Mouse (Mus musculus): ENCODE data around the gene Stx11. TPM values are rescaled to one million over a fixed set of nuclear protein-coding genes. Genes with fewer than 3 reads are reported as not detected.

The Stx11 gene
- polyA plus RNA-seq, 1 experiment from 2014 or later, result 1.2 TPM

GRCm38 (mm10) chr10:12911981-12912530 is 52.0 kb downstream of the Stx11 start:
- no peaks in the 10 kb centered on the region for H3K27me3 ChIP-seq (ENCODE audit: control insufficient read depth, insufficient read depth, low read length)
- H3K9me3 ChIP-seq (ENCODE audit: control insufficient read depth, low read length), result no peaks in the 10 kb centered on the region
- H3K27ac ChIP-seq (ENCODE audit: low read depth, low read length), result no peak overlapping the region
- H3K4me2 ChIP-seq (replicated peaks; ENCODE audit: low read depth, low read length), result no peak overlapping the region
- H3K36me3 ChIP-seq (ENCODE audit: control insufficient read depth, insufficient read depth, low read length), result no peaks in the 10 kb centered on the region
- WGBS, result 59% methylated on average over 11 of the region's 11 CpGs
- no peak for ATAC-seq (ENCODE audit: low FRiP score, low TSS enrichment)
- 0 out of 2 replicates have a peak, but pooled peaks cover 3% of the 10 kb centered on the region for H3K4me1 ChIP-seq (ENCODE audit: control insufficient read depth, insufficient read depth, low read length)
- no peak overlapping the region for H3K4me3 ChIP-seq (ENCODE audit: low read length)
- no peak overlapping the region for H3K9ac ChIP-seq (ENCODE audit: low read depth, low read length)

GRCm38 (mm10) chr10:12911451-12911850 is 52.6 kb downstream of the Stx11 start:
- Histone ChIP-seq H3K9ac (ENCODE audit: low read depth, low read length) (no peak overlapping the region), H3K27me3 (ENCODE audit: control insufficient read depth, insufficient read depth, low read length) (no peaks in the 10 kb centered on the region), H3K4me2 (replicated peaks; ENCODE audit: low read depth, low read length) (no peak overlapping the region), H3K4me3 (ENCODE audit: low read length) (no peak overlapping the region), H3K27ac (ENCODE audit: low read depth, low read length) (no peak overlapping the region), H3K9me3 (ENCODE audit: control insufficient read depth, low read length) (no peaks in the 10 kb centered on the region), H3K4me1 (ENCODE audit: control insufficient read depth, insufficient read depth, low read length) (0 out of 2 replicates have a peak, but pooled peaks cover 3% of the 10 kb centered on the region), H3K36me3 (ENCODE audit: control insufficient read depth, insufficient read depth, low read length) (no peaks in the 10 kb centered on the region)
- ATAC-seq (ENCODE audit: low FRiP score, low TSS enrichment), result no peak
- WGBS, result 90% methylated on average over 13 of the region's 13 CpGs

GRCm38 (mm10) chr10:12909891-12910290 is 54.2 kb downstream of the Stx11 start:
- Histone ChIP-seq H3K9ac (ENCODE audit: low read depth, low read length) (no peak overlapping the region), H3K36me3 (ENCODE audit: control insufficient read depth, insufficient read depth, low read length) (no peaks in the 10 kb centered on the region), H3K4me2 (replicated peaks; ENCODE audit: low read depth, low read length) (no peak overlapping the region), H3K4me3 (ENCODE audit: low read length) (no peak overlapping the region), H3K27ac (ENCODE audit: low read depth, low read length) (no peak overlapping the region), H3K9me3 (ENCODE audit: control insufficient read depth, low read length) (no peaks in the 10 kb centered on the region), H3K4me1 (ENCODE audit: control insufficient read depth, insufficient read depth, low read length) (0 out of 2 replicates have a peak, but pooled peaks cover 3% of the 10 kb centered on the region), H3K27me3 (ENCODE audit: control insufficient read depth, insufficient read depth, low read length) (no peaks in the 10 kb centered on the region)
- ATAC-seq (ENCODE audit: low FRiP score, low TSS enrichment), result no peak
- 93% methylated on average over 2 of the region's 2 CpGs for WGBS

- Histone ChIP-seq H3K9ac (ENCODE audit: low read depth, low read length) (no peak overlapping the region), H3K27me3 (ENCODE audit: control insufficient read depth, insufficient read depth, low read length) (no peaks in the 10 kb centered on the region), H3K4me1 (ENCODE audit: control insufficient read depth, insufficient read depth, low read length) (0 out of 2 replicates have a peak, but pooled peaks cover 3% of the 10 kb centered on the region), H3K9me3 (ENCODE audit: control insufficient read depth, low read length) (no peaks in the 10 kb centered on the region), H3K36me3 (ENCODE audit: control insufficient read depth, insufficient read depth, low read length) (no peaks in the 10 kb centered on the region), H3K4me2 (replicated peaks; ENCODE audit: low read depth, low read length) (no peak overlapping the region), H3K4me3 (ENCODE audit: low read length) (no peak overlapping the region), H3K27ac (ENCODE audit: low read depth, low read length) (no peak overlapping the region)
- no peak for ATAC-seq (ENCODE audit: low FRiP score, low TSS enrichment)
- 82% methylated on average over 1 of the region's 1 CpGs for WGBS
Observed at GRCm38 (mm10) chr10:12909179-12909578, 54.9 kb downstream of the Stx11 start.

- peak; percentile 65; the same call in 1 of the 2 replicates for ATAC-seq (ENCODE audit: low FRiP score, low TSS enrichment)
- Histone ChIP-seq H3K36me3 (ENCODE audit: control insufficient read depth, insufficient read depth, low read length) (no peaks in the 10 kb centered on the region), H3K27me3 (ENCODE audit: control insufficient read depth, insufficient read depth, low read length) (no peaks in the 10 kb centered on the region), H3K4me1 (ENCODE audit: control insufficient read depth, insufficient read depth, low read length) (no peaks in the 10 kb centered on the region), H3K9ac (ENCODE audit: low read depth, low read length) (no peak overlapping the region), H3K4me2 (replicated peaks; ENCODE audit: low read depth, low read length) (no peak overlapping the region), H3K9me3 (ENCODE audit: control insufficient read depth, low read length) (no peaks in the 10 kb centered on the region), H3K27ac (ENCODE audit: low read depth, low read length) (no peak overlapping the region), H3K4me3 (ENCODE audit: low read length) (no peak overlapping the region)
- WGBS, result 63% methylated on average over 5 of the region's 5 CpGs
Observed at GRCm38 (mm10) chr10:12904140-12904528, 60.0 kb downstream of the Stx11 start.

GRCm38 (mm10) chr10:12903440-12904139 is 60.5 kb downstream of the Stx11 start:
- Histone ChIP-seq H3K4me3 (ENCODE audit: low read length) (no peak overlapping the region), H3K4me1 (ENCODE audit: control insufficient read depth, insufficient read depth, low read length) (no peaks in the 10 kb centered on the region), H3K36me3 (ENCODE audit: control insufficient read depth, insufficient read depth, low read length) (no peaks in the 10 kb centered on the region), H3K9me3 (ENCODE audit: control insufficient read depth, low read length) (no peaks in the 10 kb centered on the region), H3K9ac (ENCODE audit: low read depth, low read length) (no peak overlapping the region), H3K27me3 (ENCODE audit: control insufficient read depth, insufficient read depth, low read length) (no peaks in the 10 kb centered on the region), H3K4me2 (replicated peaks; ENCODE audit: low read depth, low read length) (no peak overlapping the region), H3K27ac (ENCODE audit: low read depth, low read length) (no peak overlapping the region)
- WGBS, result 83% methylated on average over 5 of the region's 5 CpGs
- peak; percentile 24; the same call in 1 of the 2 replicates for ATAC-seq (ENCODE audit: low FRiP score, low TSS enrichment)

GRCm38 (mm10) chr10:12899901-12900300 is 64.2 kb downstream of the Stx11 start:
- 95% methylated on average over 5 of the region's 5 CpGs for WGBS
- Histone ChIP-seq H3K4me1 (ENCODE audit: control insufficient read depth, insufficient read depth, low read length) (no peaks in the 10 kb centered on the region), H3K9ac (ENCODE audit: low read depth, low read length) (no peak overlapping the region), H3K36me3 (ENCODE audit: control insufficient read depth, insufficient read depth, low read length) (no peaks in the 10 kb centered on the region), H3K4me2 (replicated peaks; ENCODE audit: low read depth, low read length) (no peak overlapping the region), H3K27ac (ENCODE audit: low read depth, low read length) (no peak overlapping the region), H3K27me3 (ENCODE audit: control insufficient read depth, insufficient read depth, low read length) (no peaks in the 10 kb centered on the region), H3K4me3 (ENCODE audit: low read length) (no peak overlapping the region), H3K9me3 (ENCODE audit: control insufficient read depth, low read length) (no peaks in the 10 kb centered on the region)
- ATAC-seq (ENCODE audit: low FRiP score, low TSS enrichment), result no peak

- Histone ChIP-seq H3K4me1 (ENCODE audit: control insufficient read depth, insufficient read depth, low read length) (no peaks in the 10 kb centered on the region), H3K27ac (ENCODE audit: low read depth, low read length) (no peak overlapping the region), H3K4me3 (ENCODE audit: low read length) (no peak overlapping the region), H3K4me2 (replicated peaks; ENCODE audit: low read depth, low read length) (no peak overlapping the region), H3K36me3 (ENCODE audit: control insufficient read depth, insufficient read depth, low read length) (no peaks in the 10 kb centered on the region), H3K9me3 (ENCODE audit: control insufficient read depth, low read length) (no peaks in the 10 kb centered on the region), H3K9ac (ENCODE audit: low read depth, low read length) (no peak overlapping the region), H3K27me3 (ENCODE audit: control insufficient read depth, insufficient read depth, low read length) (no peaks in the 10 kb centered on the region)
- no peak for ATAC-seq (ENCODE audit: low FRiP score, low TSS enrichment)
- WGBS, result 93% methylated on average over 3 of the region's 3 CpGs
Observed at GRCm38 (mm10) chr10:12893339-12893738, 70.8 kb downstream of the Stx11 start.

GRCm38 (mm10) chr10:12888373-12888772 is 75.7 kb downstream of the Stx11 start:
- 66% methylated on average over 13 of the region's 13 CpGs for WGBS
- no peak for ATAC-seq (ENCODE audit: low FRiP score, low TSS enrichment)
- Histone ChIP-seq H3K9ac (ENCODE audit: low read depth, low read length) (no peak overlapping the region), H3K4me1 (ENCODE audit: control insufficient read depth, insufficient read depth, low read length) (peaks cover 3% of the 10 kb centered on the region; the same call in 1 of the 2 replicates), H3K4me2 (replicated peaks; ENCODE audit: low read depth, low read length) (no peak overlapping the region), H3K27ac (ENCODE audit: low read depth, low read length) (no peak overlapping the region), H3K36me3 (ENCODE audit: control insufficient read depth, insufficient read depth, low read length) (no peaks in the 10 kb centered on the region), H3K9me3 (ENCODE audit: control insufficient read depth, low read length) (no peaks in the 10 kb centered on the region), H3K4me3 (ENCODE audit: low read length) (no peak overlapping the region), H3K27me3 (ENCODE audit: control insufficient read depth, insufficient read depth, low read length) (no peaks in the 10 kb centered on the region)
